Mouse (Mus musculus) liver, adult 2 months (tissue): ENCODE results near the gene Fndc8.
"Not testable (repeated sequence)": the region's sequence is repeated elsewhere in the genome, so short reads cannot be mapped to it uniquely, and the experiment has no call there.

Source experiments
- CTCF ChIP-seq: fragments of 200-500 bp; IDR thresholded peaks from 2 replicates; pipeline ENCODE4 v1.5.1; 2011; ENCODE audit warnings: low read depth, low read length, control low read depth
- POLR2A ChIP-seq: fragments of 200-500 bp; IDR thresholded peaks from 2 replicates; pipeline ENCODE4 v1.6.1; 2011; ENCODE audit warnings: low read length, control low read depth; ENCODE audit not compliant: insufficient read depth; ENCODE audit errors: extremely low read depth

- not testable (repeated sequence) for TF ChIP-seq CTCF, POLR2A
Measured at GRCm38 (mm10) chr11:82931161-82931560, 39.2 kb downstream of the Fndc8 start.
